Mouse (Mus musculus) myocyte (in vitro differentiated cells): Measurements from ENCODE around the gene Osbpl3. TPM values are rescaled to one million over a fixed set of nuclear protein-coding genes. Genes with fewer than 3 reads are reported as not detected.

Experiments used
- H3K27me3 ChIP-seq: one replicate; pipeline ENCODE4 v1.6.1; 2011; ENCODE audit not compliant: control insufficient read depth, insufficient read depth, insufficient read length
- H3K36me3 ChIP-seq: one replicate; pipeline ENCODE4 v1.6.1; 2011; ENCODE audit not compliant: control insufficient read depth, insufficient read depth
- H3K4me2 ChIP-seq: one replicate; pipeline ENCODE4 v1.6.1; 2011; ENCODE audit warnings: low read depth, control low read depth
- H3K4me3 ChIP-seq: one replicate; pipeline ENCODE4 v1.5.1; 2011; ENCODE audit warnings: mild to moderate bottlenecking, control low read depth, moderate library complexity
- H3K79me2 ChIP-seq: one replicate; pipeline ENCODE4 v1.6.1; 2011; ENCODE audit not compliant: control insufficient read depth, insufficient read depth
- H3ac ChIP-seq: one replicate; pipeline ENCODE4 v1.6.1; 2011; ENCODE audit not compliant: control insufficient read depth, insufficient read length
- CEBPB ChIP-seq: IDR thresholded peaks from 2 replicates; pipeline ENCODE4 v1.6.1; 2011; ENCODE audit warnings: mild to moderate bottlenecking, moderate library complexity; ENCODE audit not compliant: poor library complexity, insufficient read depth, severe bottlenecking
- E2F4 ChIP-seq: IDR thresholded peaks from one replicate; pipeline ENCODE4 v1.6.1; 2011; ENCODE audit warnings: mild to moderate bottlenecking, control low read depth, moderate library complexity; ENCODE audit not compliant: insufficient read depth
- MAX ChIP-seq: IDR thresholded peaks from one replicate; pipeline ENCODE4 v1.6.1; 2011; ENCODE audit warnings: low read depth, mild to moderate bottlenecking, control low read depth
- MYOD1 ChIP-seq, 3 experiments: IDR thresholded peaks; one replicate each; pipeline ENCODE4 v1.6.1; 2011; ENCODE audit warnings: control low read depth in 2 of 3, low read depth in 2 of 3, mild to moderate bottlenecking in 2 of 3, moderate library complexity in 1 of 3; ENCODE audit not compliant: insufficient read length in 2 of 3, control insufficient read depth in 1 of 3
- MYOG ChIP-seq, 3 experiments: IDR thresholded peaks; one replicate each; pipeline ENCODE4 v1.6.1; 2011; ENCODE audit warnings: control low read depth in 2 of 3, low read depth in 2 of 3, mild to moderate bottlenecking in 2 of 3; ENCODE audit not compliant: insufficient read length in 2 of 3, control insufficient read depth in 1 of 3, insufficient read depth in 1 of 3
- POLR2AphosphoS2 ChIP-seq: IDR thresholded peaks from one replicate; pipeline ENCODE4 v1.6.1; 2011; ENCODE audit warnings: low read depth, control low read depth; ENCODE audit not compliant: insufficient read length
- REST ChIP-seq: IDR thresholded peaks from one replicate; pipeline ENCODE4 v1.6.1; 2011; ENCODE audit warnings: mild to moderate bottlenecking, control low read depth, moderate library complexity; ENCODE audit not compliant: insufficient read depth, insufficient read length
- SRF ChIP-seq: IDR thresholded peaks from one replicate; pipeline ENCODE4 v1.6.1; 2011; ENCODE audit warnings: low read depth; ENCODE audit not compliant: control insufficient read depth, insufficient read length
- TCF12 ChIP-seq: IDR thresholded peaks from one replicate; pipeline ENCODE4 v1.6.1; 2011; ENCODE audit warnings: mild to moderate bottlenecking, control low read depth; ENCODE audit not compliant: poor library complexity, insufficient read depth, severe bottlenecking
- TCF3 ChIP-seq: IDR thresholded peaks from one replicate; pipeline ENCODE4 v1.6.1; 2011; ENCODE audit warnings: low read depth, control low read depth; ENCODE audit not compliant: insufficient read length
- USF1 ChIP-seq: IDR thresholded peaks from one replicate; pipeline ENCODE4 v1.6.1; 2011; ENCODE audit warnings: low read depth, mild to moderate bottlenecking, control low read depth, moderate library complexity
- polyA plus RNA-seq: library from polyadenylated mRNA; unstranded; fragments of >200 nt; fragmentation: generic; extraction: Trizol; gene quantifications from one replicate; pipeline ENCODE4 v1.2.1, GENCODE M21; 2012; ENCODE audit warnings: missing spikeins

The Osbpl3 gene
- polyA plus RNA-seq, 1 experiment, result 8.9 TPM

DNA sequence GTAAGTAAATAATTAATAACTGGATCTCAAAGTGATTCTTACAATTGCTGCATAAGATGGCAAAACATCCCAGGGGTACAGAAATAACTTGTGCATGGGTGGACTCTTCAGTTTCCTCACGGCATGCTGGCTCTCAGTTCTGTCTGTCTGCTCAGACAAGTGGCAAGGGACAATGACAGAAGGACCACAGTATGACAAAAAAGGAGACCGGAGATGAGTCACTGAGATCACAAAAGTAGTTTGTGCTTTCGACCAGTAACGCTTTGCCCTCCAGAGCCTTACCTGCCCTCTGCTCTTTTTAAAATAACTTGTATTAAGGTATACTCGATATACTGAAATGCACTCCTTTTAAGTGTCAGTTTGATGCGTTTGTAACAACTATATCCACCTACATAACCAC, 55.8 kb downstream of the Osbpl3 start:
- Histone ChIP-seq H3ac (no peak overlapping the region), H3K4me3 (no peak overlapping the region), H3K79me2 (no peaks in the 10 kb centered on the region), H3K27me3 (no peaks in the 10 kb centered on the region), H3K36me3 (no peaks in the 10 kb centered on the region), H3K4me2 (no peak overlapping the region)
- TF ChIP-seq USF1 (no peak), REST (no peak)

DNA sequence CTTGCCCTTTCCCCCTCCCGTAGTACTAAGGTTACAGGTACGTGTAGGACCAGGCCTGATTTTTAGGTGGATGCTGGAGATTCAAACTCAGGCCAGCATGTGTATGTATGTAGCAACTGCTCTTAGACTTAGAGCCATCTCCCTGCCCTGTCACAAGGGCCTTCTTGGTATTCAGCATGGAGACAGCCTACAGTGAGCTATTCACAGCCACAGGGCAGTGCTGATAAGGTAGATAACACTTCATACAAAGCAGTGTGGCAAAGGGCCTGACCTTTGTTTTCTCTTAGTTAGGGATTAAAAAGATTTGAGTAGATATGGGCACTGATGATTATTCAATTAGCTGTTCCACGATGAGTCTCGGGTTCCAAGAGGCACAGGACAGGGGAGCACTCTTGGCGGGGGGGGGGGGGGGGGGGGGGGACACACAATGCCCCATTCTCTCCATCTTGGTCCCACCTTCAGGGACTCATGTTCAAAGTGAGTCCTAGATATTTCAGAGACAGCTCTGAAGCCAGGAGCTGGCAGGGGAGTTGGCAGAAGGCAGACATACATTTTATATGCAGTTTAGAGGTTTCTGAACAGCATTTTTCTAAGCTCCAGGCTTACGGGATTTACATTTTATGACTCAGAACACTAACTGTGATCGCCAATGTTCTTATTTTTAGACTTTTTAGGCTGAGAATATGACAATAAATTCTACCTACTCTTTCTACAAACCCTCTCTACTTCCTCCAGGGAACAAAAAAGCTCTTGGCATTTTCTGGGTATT, 56.4 kb downstream of the Osbpl3 start:
- TF ChIP-seq USF1 (no peak), CEBPB (no peak), MYOD1 (IDR thresholded peaks at IDR 0.05; ENCODE audit: control insufficient read depth in 1 of 3, insufficient read length in 2 of 3, low read depth in 2 of 3) (no peak), REST (no peak), SRF (no peak), E2F4 (no peak), TCF3 (no peak), MYOG (IDR thresholded peaks at IDR 0.05; ENCODE audit: control insufficient read depth in 1 of 3, insufficient read depth in 1 of 3, insufficient read length in 2 of 3, low read depth in 2 of 3) (no peak), POLR2AphosphoS2 (no peak), TCF12 (no peak), MAX (no peak)
- Histone ChIP-seq H3K4me3 (no peak overlapping the region), H3K79me2 (no peaks in the 10 kb centered on the region), H3ac (no peak overlapping the region), H3K27me3 (no peaks in the 10 kb centered on the region), H3K4me2 (no peak overlapping the region), H3K36me3 (no peaks in the 10 kb centered on the region)

DNA sequence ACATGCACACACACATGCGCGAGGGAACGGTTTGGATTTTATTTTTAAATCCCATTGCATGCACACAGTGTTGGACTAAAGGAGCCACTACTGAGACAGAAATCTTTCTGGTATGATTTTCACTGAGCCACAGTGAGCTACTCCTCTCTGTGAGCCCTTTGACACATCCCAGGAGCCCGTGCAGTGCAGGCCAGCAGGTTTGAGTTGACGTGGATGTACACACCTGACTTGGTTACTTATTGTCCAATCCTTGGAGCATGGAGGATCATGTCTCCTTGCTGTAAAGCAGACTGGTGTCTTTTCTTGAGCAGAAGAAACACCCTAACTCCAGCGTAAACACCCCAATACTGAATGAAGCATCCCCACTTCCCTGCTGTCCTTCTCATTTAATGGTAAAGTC, 57.7 kb downstream of the Osbpl3 start:
- Histone ChIP-seq H3ac (no peak overlapping the region), H3K4me2 (no peak overlapping the region), H3K4me3 (no peak overlapping the region), H3K79me2 (no peaks in the 10 kb centered on the region), H3K27me3 (no peaks in the 10 kb centered on the region), H3K36me3 (no peaks in the 10 kb centered on the region)
- no peak for TF ChIP-seq MYOG (IDR thresholded peaks at IDR 0.05; ENCODE audit: control insufficient read depth in 1 of 3, insufficient read depth in 1 of 3, insufficient read length in 2 of 3, low read depth in 2 of 3)
- no peak for TF ChIP-seq USF1
- no peak for TF ChIP-seq POLR2AphosphoS2
- TF ChIP-seq MYOD1 (IDR thresholded peaks at IDR 0.05; ENCODE audit: control insufficient read depth in 1 of 3, insufficient read length in 2 of 3, low read depth in 2 of 3), result no peak

DNA sequence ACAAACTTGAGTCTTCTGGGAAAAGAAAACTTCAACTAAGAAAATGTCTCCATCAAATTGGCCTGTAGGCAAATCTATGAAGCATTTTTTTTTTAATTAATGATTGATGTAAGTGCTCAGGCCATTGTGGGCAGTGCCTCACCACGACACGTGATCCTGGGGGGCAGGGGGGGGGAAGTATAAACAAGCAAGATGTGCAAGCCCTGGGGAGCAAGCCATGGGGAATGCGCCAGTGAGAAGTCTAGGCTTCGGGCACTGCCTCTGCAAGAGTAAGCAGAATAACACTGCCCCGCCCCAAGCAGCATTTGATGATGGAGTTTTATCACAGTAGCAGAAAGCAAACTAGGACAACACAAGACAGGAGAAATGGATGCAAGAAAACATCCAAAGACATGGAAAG, 58.9 kb downstream of the Osbpl3 start:
- no peak overlapping the region for H3K4me2 ChIP-seq
- H3ac ChIP-seq, result no peak overlapping the region
- no peak for TF ChIP-seq TCF3
- no peak for TF ChIP-seq MYOG (IDR thresholded peaks at IDR 0.05; ENCODE audit: control insufficient read depth in 1 of 3, insufficient read depth in 1 of 3, insufficient read length in 2 of 3, low read depth in 2 of 3)
- no peak for TF ChIP-seq MAX
- no peak for TF ChIP-seq E2F4
- TF ChIP-seq MYOD1 (IDR thresholded peaks at IDR 0.05; ENCODE audit: control insufficient read depth in 1 of 3, insufficient read length in 2 of 3, low read depth in 2 of 3), result no peak
- TF ChIP-seq REST, result no peak
- no peak for TF ChIP-seq USF1
- TF ChIP-seq SRF, result no peak

DNA sequence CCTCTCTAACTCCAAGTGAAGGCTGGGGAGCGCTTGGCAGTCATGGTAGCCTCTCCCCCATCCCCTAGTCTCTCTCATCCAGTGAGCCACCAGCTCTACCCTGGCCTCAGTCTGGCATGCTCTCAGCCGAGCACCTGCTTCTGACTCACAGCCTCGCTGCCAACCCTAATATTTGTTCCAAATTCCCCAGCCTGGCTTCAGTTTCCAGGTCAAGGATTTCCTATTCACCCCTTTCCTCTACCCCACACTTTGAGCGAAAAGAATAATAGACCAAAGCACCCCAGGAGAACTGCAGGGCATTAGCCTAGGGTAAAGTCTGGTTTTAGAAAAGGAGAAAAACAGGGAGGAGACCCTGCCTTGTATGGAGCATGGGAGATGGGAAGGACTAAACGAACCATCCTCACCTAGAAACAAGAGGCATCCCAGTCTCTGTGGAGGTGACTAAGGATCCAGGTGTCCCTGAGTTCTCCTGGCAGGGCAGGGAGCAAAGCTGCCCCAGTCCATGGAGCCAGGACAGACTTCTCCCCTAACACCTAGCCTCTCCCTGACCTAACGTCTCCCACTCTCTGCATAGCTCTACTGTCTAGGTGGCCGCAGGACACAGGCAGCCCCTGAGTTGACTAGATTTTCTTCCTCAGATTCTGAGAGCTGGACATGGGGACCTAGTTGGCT, 60.2 kb downstream of the Osbpl3 start:
- no peaks in the 10 kb centered on the region for H3K36me3 ChIP-seq
- H3K79me2 ChIP-seq, result no peaks in the 10 kb centered on the region
- H3K4me3 ChIP-seq, result no peak overlapping the region
- H3K27me3 ChIP-seq, result no peaks in the 10 kb centered on the region
- H3K4me2 ChIP-seq, result peak overlapping the region; percentile 8
- TF ChIP-seq MYOG (IDR thresholded peaks at IDR 0.05; ENCODE audit: control insufficient read depth in 1 of 3, insufficient read depth in 1 of 3, insufficient read length in 2 of 3, low read depth in 2 of 3), result peak in 2 of 3 experiments; percentile 32 to 68
- peak in 2 of 3 experiments; percentile 48 to 70 for TF ChIP-seq MYOD1 (IDR thresholded peaks at IDR 0.05; ENCODE audit: control insufficient read depth in 1 of 3, insufficient read length in 2 of 3, low read depth in 2 of 3)
- TF ChIP-seq E2F4, result no peak
- no peak overlapping the region for H3ac ChIP-seq

More for the DNA sequence above, 58.9 kb downstream of the Osbpl3 start:
- no peaks in the 10 kb centered on the region for H3K79me2 ChIP-seq
- no peaks in the 10 kb centered on the region for H3K36me3 ChIP-seq
- no peaks in the 10 kb centered on the region for H3K27me3 ChIP-seq
- no peak overlapping the region for H3K4me3 ChIP-seq
